In the genomic region with DNA sequence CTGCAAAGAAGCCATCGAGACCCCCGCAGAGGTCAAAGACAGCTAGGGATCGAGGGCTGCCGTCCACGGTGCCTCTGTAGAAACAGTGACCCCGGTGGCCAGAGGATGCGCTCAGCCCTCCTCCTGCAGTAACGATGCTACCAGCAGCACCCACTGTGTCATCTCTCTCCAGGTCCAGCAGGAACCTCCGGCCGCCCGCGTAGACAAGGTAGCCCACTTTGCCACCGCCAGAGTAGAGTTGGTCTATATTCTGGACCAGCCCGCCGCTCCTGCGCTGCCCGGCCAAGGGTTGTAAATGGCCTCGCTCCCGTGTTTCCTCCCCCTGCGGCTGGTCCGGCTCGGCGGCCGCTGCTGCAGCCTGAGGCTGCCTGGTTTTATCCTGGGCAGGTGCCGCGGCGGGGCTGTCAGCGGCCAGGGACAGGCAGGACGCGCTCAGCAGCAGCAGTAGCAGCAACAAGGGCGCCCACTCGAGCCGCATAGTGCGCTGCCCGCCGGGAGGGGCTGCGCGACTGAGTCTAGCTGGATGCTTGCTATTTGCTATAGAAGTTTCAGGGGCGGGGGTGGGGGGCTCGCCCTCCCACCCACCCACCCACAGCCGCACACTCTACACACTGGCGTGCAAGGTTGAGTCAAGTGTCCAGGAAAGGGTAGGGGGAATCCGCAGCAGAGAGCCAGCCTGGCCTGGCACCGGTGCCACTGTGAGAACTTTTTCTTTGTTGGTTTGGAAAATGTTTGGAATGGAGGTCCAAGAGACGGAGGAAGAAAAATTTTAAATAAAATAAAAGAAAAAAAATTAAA, we compare ENCODE assay signal across 9 mouse cellular contexts. TPM values are rescaled to one million over a fixed set of nuclear protein-coding genes. Genes with fewer than 3 reads are reported as not detected.
DNase-seq lines count a peak whose midpoint lies in the region; ATAC-seq and TF ChIP-seq lines count a peak whose summit lies in the region.
"Had no signal": no experiment of that assay in that cellular context is flagged by ENCODE, and none has a peak within 500 bp of the region (broad histone marks: within the 10 kb centered on the region; RNA-seq: fewer than 3 reads in every experiment).

No protein-coding gene starts in this region.

- peaks cover 9% of the 10 kb centered on the region for H3K4me1 ChIP-seq in forebrain, embryonic 14.5 days (ENCODE audit: control insufficient read depth, insufficient read depth, low read length)
- peaks cover 19% of the 10 kb centered on the region for H3K4me1 ChIP-seq in hindbrain, embryonic 13.5 days (replicated peaks)
- peaks cover 6% of the 10 kb centered on the region; the same call in 1 of the 2 replicates for H3K4me1 ChIP-seq in liver, embryonic 11.5 days (replicated peaks; ENCODE audit: control insufficient read depth, insufficient read depth, low read length)

- peak overlapping the region; percentile 73 for H3K9ac ChIP-seq in forebrain, embryonic 14.5 days (ENCODE audit: low read length)
- peak overlapping the region; percentile 75 for H3K9ac ChIP-seq in hindbrain, embryonic 13.5 days
- H3K9ac ChIP-seq in liver, embryonic 11.5 days (ENCODE audit: low read depth, low read length) = no peak overlapping the region

- H3K36me3 ChIP-seq in forebrain, embryonic 14.5 days (ENCODE audit: control insufficient read depth, insufficient read depth, low read length) = no peaks in the 10 kb centered on the region
- H3K36me3 ChIP-seq in hindbrain, embryonic 13.5 days = no peaks in the 10 kb centered on the region
- no peaks in the 10 kb centered on the region for H3K36me3 ChIP-seq in liver, embryonic 11.5 days (ENCODE audit: control insufficient read depth, insufficient read depth, low read length)

- peak overlapping the region; percentile 80 for H3K4me3 ChIP-seq in gastrocnemius, adult 2 months
- H3K4me3 ChIP-seq in forebrain, embryonic 14.5 days (ENCODE audit: low read depth, low read length) = peak overlapping the region; percentile 48
- peak overlapping the region; percentile 62 for H3K4me3 ChIP-seq in hindbrain, embryonic 13.5 days
- H3K4me3 ChIP-seq in liver, embryonic 11.5 days (ENCODE audit: low read depth, low read length) = peak overlapping the region; percentile 52

- H3K9me3 ChIP-seq in forebrain, embryonic 14.5 days (replicated peaks; ENCODE audit: control insufficient read depth, low read length) = no peaks in the 10 kb centered on the region
- H3K9me3 ChIP-seq in hindbrain, embryonic 13.5 days = no peaks in the 10 kb centered on the region
- no peaks in the 10 kb centered on the region for H3K9me3 ChIP-seq in liver, embryonic 11.5 days (ENCODE audit: control insufficient read depth, low read length)

- H3K4me2 ChIP-seq in forebrain, embryonic 14.5 days (ENCODE audit: low read length) = peak overlapping the region; percentile 97
- peak overlapping the region; percentile 98 for H3K4me2 ChIP-seq in hindbrain, embryonic 13.5 days
- peak overlapping the region; percentile 61 for H3K4me2 ChIP-seq in liver, embryonic 11.5 days

- intact Hi-C loops in gastrocnemius, adult 2 months (cut with DNase I) = loop anchor here (5.0 kb wide), 1 partner anchor 112 kb away; no protein-coding TSS in a partner anchor

- whole genome bisulfite sequencing in forebrain, embryonic 14.5 days = 1% methylated on average over 45 of the region's 45 CpGs
- under 1% methylated on average over 45 of the region's 45 CpGs for WGBS in hindbrain, embryonic 13.5 days
- 4% methylated on average over 45 of the region's 45 CpGs for WGBS in liver, embryonic 11.5 days

- TF ChIP-seq CTCF in gastrocnemius, adult 2 months (IDR thresholded peaks at IDR 0.05) = no peak

- peak; percentile 68 for DNase-seq in gastrocnemius, adult 2 months
- no peak for DNase-seq in gastrocnemius, adult 18-20 months (ENCODE audit: low spot score)
- peak; percentile 36 to 38 for DNase-seq in adrenal gland, adult 18-20 months (ENCODE audit: low spot score in 2 of 2)
- DNase-seq in forebrain, embryonic 14.5 days (ENCODE audit: low spot score) = peak; percentile 50
- no peak for DNase-seq in liver, embryonic 11.5 days (ENCODE audit: low spot score)
- DNase-seq in ovary, adult 18-20 months (ENCODE audit: low spot score) = peak; percentile 17
- no peak for DNase-seq in spleen, postnatal 4 days (ENCODE audit: low spot score in 2 of 2)

- ATAC-seq in forebrain, embryonic 14.5 days = peak; percentile 74
- peak; percentile 60 for ATAC-seq in hindbrain, embryonic 13.5 days (ENCODE audit: low FRiP score)
- ATAC-seq in liver, embryonic 11.5 days (replicated peaks; ENCODE audit: low FRiP score) = peak; percentile 34; the same call in 1 of the 2 replicates

- peak overlapping the region; percentile 90 for H3K27ac ChIP-seq in gastrocnemius, adult 2 months
- no peak overlapping the region for H3K27ac ChIP-seq in forebrain, embryonic 14.5 days (ENCODE audit: low read depth, low read length)
- peak overlapping the region; percentile 74 for H3K27ac ChIP-seq in hindbrain, embryonic 13.5 days
- no peak overlapping the region for H3K27ac ChIP-seq in liver, embryonic 11.5 days (ENCODE audit: low read depth, low read length)

- no peaks in the 10 kb centered on the region for H3K27me3 ChIP-seq in forebrain, embryonic 14.5 days (replicated peaks; ENCODE audit: control insufficient read depth, insufficient read depth, low read length)
- peaks cover 40% of the 10 kb centered on the region for H3K27me3 ChIP-seq in hindbrain, embryonic 13.5 days
- peaks cover 40% of the 10 kb centered on the region for H3K27me3 ChIP-seq in liver, embryonic 11.5 days (replicated peaks; ENCODE audit: control insufficient read depth, insufficient read depth, low read length)
- H3K27me3 ChIP-seq: CH12.LX had no signal

RNA-seq across cellular contexts. Expression of a gene that starts 1.6 kb away (rescaled TPM):
- total RNA-seq in gastrocnemius, adult 2 months (2021) = 1 to 10 TPM; 4.2 to 5.2 TPM
- 1 to 10 TPM; 3.3 to 5.6 TPM for total RNA-seq in gastrocnemius, adult 18-20 months (2021)
- total RNA-seq in adrenal gland, adult 18-20 months (2021) = 10 to 100 TPM in 1 of 2 experiments, 1 to 10 TPM in 1; 7.4 to 11.6 TPM
- polyA plus RNA-seq in forebrain, embryonic 14.5 days (2014; fragmentation: Nextera tagmentation; extraction: Ambion mirVana) = 1.5 and 1.6 TPM in 2 replicates
- polyA plus RNA-seq in hindbrain, embryonic 13.5 days (2015; fragmentation: Nextera tagmentation; extraction: Ambion mirVana) = 3.5 and 4.1 TPM in 2 replicates
- polyA plus RNA-seq in liver, embryonic 11.5 days (2014; fragmentation: Nextera tagmentation; extraction: Ambion mirVana) = 0.53 TPM in 2 replicates
- total RNA-seq: CH12.LX had no signal

Comparison
In these comparisons a context has a peak if more than half of its experiments do, and no peak if none do; other contexts are left out.
1. DNase-seq: peak in gastrocnemius, adult 2 months (single experiment), adrenal gland, adult 18-20 months (2 of 2), forebrain, embryonic 14.5 days (single experiment) and ovary, adult 18-20 months (single experiment); none in gastrocnemius, adult 18-20 months (single experiment), liver, embryonic 11.5 days (single experiment) and spleen, postnatal 4 days (0 of 2).
2. H3K27ac ChIP-seq: peak in gastrocnemius, adult 2 months (single experiment) and hindbrain, embryonic 13.5 days (single experiment); none in forebrain, embryonic 14.5 days (single experiment) and liver, embryonic 11.5 days (single experiment).
3. Peak in every context shown above with its lines, with median percentiles within 50 percentile points of each other: H3K4me3 ChIP-seq, ATAC-seq and H3K4me2 ChIP-seq.